Mouse (Mus musculus): ENCODE measurements around the gene Afap1.

The Afap1 gene

GRCm38 (mm10) chr5:35974265-35974664 is 81.1 kb downstream of the Afap1 start:
- no peak for DNase-seq (ENCODE audit: low spot score)

- peak; percentile 32 for DNase-seq (ENCODE audit: low spot score)
These were observed 82.6 kb downstream of the Afap1 start for GRCm38 (mm10) chr5:35975681-35976080.

- no peak for DNase-seq (ENCODE audit: low spot score)
These were observed 87.4 kb downstream of the Afap1 start for GRCm38 (mm10) chr5:35980542-35980941.

GRCm38 (mm10) chr5:35981341-35981740 is 88.2 kb downstream of the Afap1 start:
- no peak for DNase-seq (ENCODE audit: low spot score)

- DNase-seq (ENCODE audit: low spot score), result peak; percentile 32
These were observed 88.9 kb downstream of the Afap1 start for GRCm38 (mm10) chr5:35981976-35982375.

- DNase-seq (ENCODE audit: low spot score), result no peak
These were observed 92.5 kb downstream of the Afap1 start for GRCm38 (mm10) chr5:35985611-35986010.

GRCm38 (mm10) chr5:35988085-35988484 is 95.0 kb downstream of the Afap1 start:
- no peak for DNase-seq (ENCODE audit: low spot score)

GRCm38 (mm10) chr5:35989506-35989905 is 96.4 kb downstream of the Afap1 start:
- no peak for DNase-seq (ENCODE audit: low spot score)

GRCm38 (mm10) chr5:35989986-35990735 is 97.0 kb downstream of the Afap1 start:
- DNase-seq (ENCODE audit: low spot score), result no peak

GRCm38 (mm10) chr5:36003797-36004196 is 110.7 kb downstream of the Afap1 start:
- DNase-seq (ENCODE audit: low spot score), result no peak

GRCm38 (mm10) chr5:36006106-36006505 is 113.0 kb downstream of the Afap1 start:
- no peak for DNase-seq (ENCODE audit: low spot score)

GRCm38 (mm10) chr5:36006586-36006985 is 113.5 kb downstream of the Afap1 start:
- no peak for DNase-seq (ENCODE audit: low spot score)

GRCm38 (mm10) chr5:36007649-36008048 is 114.5 kb downstream of the Afap1 start:
- DNase-seq (ENCODE audit: low spot score), result no peak

- no peak for DNase-seq (ENCODE audit: low spot score)
These were observed 116.3 kb downstream of the Afap1 start for GRCm38 (mm10) chr5:36009405-36009804.

- no peak for DNase-seq (ENCODE audit: low spot score)
These were observed 125.2 kb downstream of the Afap1 start for GRCm38 (mm10) chr5:36018366-36018765.

GRCm38 (mm10) chr5:36021091-36021490 is 128.0 kb downstream of the Afap1 start:
- DNase-seq (ENCODE audit: low spot score), result no peak

GRCm38 (mm10) chr5:36022361-36022760 is 129.2 kb downstream of the Afap1 start:
- DNase-seq (ENCODE audit: low spot score), result no peak

- no peak for DNase-seq (ENCODE audit: low spot score)
These were observed 131.0 kb downstream of the Afap1 start for GRCm38 (mm10) chr5:36024003-36024685.

GRCm38 (mm10) chr5:36025076-36025475 is 132.0 kb downstream of the Afap1 start:
- DNase-seq (ENCODE audit: low spot score), result no peak

GRCm38 (mm10) chr5:36033531-36034426 is 140.7 kb downstream of the Afap1 start:
- DNase-seq (ENCODE audit: low spot score), result peak; percentile 8

GRCm38 (mm10) chr5:36039596-36039995 is 146.5 kb downstream of the Afap1 start:
- no peak for DNase-seq (ENCODE audit: low spot score)

GRCm38 (mm10) chr5:36040398-36041235 is 147.5 kb downstream of the Afap1 start:
- no peak for DNase-seq (ENCODE audit: low spot score)
